Mouse (Mus musculus) frontal cortex, adult 2 months (tissue): ENCODE measurements at regions not wholly inside any gene's neighbourhood (a gene's known extent, or its start where the extent isn't known, plus 50 kb on each side); places are given as distances from the start of the nearest gene placed in this dataset.
"Not testable (repeated sequence)": the region's sequence is repeated elsewhere in the genome, so short reads cannot be mapped to it uniquely, and the experiment has no call there.

Experiments
- DNase-seq, 2 experiments: peaks; one replicate each; pipeline ENCODE4 v3.0.0; 2022; ENCODE audit warnings: low spot score in 1 of 2; ENCODE audit errors: extremely low spot score in 1 of 2

- DNase-seq = peak in 1 of 2 experiments; percentile 17
These were observed 450.9 kb downstream of the Tns1 start for GRCm38 (mm10) chr1:73673191-73673850.

DNA sequence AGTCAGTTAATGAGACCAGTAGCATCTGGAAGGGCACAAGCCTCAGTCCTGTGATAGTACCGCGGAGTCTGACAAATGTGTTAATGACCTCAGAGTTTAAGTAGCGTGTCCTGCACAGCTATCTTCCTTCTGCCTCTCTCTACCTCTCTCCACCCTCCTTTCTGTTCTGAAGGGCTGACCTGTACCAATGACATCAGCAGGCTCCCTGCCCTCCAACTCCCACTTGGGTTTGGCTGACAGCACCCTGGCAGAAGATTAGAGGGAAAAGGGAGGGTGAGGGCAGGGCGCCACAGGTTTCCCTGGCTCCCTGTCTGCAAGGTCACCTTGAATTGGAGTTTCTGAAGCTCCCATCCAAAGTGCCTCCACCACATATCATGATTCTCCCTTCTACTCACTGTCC lies 452.0 kb downstream of the Tns1 start:
- no peak for DNase-seq

DNA sequence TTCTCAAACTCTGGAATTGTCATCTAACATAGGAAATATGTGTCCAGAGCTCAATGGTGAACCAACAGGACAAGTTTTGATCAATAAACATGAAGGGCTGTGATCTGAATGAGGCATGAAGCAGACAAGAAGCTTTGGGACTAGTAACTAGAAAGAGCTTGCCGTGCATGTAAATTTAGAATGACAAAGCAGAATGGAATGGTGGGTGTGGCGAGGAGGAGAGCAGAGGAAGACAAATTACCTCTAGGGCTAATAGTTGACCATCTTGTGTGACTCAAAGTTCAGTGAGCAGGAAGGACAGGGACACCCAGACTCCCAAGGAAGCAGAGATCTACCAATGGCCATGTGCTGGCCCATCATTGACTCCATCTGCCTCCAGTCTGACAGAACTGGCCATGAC lies 455.6 kb downstream of the Tns1 start:
- DNase-seq = no peak

DNA sequence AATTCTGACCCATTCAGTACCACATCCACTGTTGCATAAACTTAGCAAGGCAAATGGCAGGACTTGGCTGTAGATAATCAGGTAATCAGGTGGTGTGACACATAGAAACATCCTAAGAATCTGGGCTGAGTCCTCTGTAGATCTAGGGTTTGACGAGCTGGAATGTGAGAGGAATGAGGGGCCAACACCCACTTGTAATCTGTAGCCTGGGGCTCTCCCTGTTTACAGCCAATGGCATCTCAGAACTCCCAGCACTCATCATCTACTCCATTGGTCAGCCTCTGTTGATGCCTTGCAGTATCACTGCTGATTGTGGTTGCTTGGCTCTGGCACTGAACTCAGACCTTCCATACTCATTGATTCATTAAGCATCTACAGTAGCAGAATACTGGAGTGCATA lies 460.7 kb downstream of the Tns1 start:
- no peak for DNase-seq

GRCm38 (mm10) chr1:73645011-73645410 lies 479.2 kb downstream of the Tns1 start:
- no peak for DNase-seq

DNA sequence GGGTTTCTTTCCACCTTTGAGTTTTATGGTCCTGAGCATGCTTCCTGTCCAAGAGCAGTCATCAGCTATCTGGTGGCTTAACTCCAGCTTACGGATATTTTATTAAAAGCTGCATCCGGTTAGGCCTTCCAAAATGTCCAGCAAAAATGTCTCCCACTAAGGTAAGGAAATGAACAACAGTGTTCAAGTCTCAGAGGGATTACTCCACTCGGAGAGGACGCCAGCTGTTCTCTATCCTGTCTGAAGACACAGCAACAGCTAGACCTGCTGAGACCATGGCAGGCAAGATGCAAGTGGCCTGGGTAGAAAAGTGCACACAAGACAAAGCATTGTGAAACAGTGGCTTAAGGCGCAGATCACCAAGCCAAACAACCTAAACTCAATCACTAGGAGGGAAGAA lies 479.9 kb downstream of the Tns1 start:
- no peak for DNase-seq

- DNase-seq = no peak
These were observed 480.8 kb downstream of the Tns1 start for GRCm38 (mm10) chr1:73643431-73643830.

GRCm38 (mm10) chr1:73642691-73643109 lies 481.5 kb downstream of the Tns1 start:
- no peak for DNase-seq

- no peak for DNase-seq
These were observed 482.8 kb downstream of the Tns1 start for GRCm38 (mm10) chr1:73641456-73641855.

DNA sequence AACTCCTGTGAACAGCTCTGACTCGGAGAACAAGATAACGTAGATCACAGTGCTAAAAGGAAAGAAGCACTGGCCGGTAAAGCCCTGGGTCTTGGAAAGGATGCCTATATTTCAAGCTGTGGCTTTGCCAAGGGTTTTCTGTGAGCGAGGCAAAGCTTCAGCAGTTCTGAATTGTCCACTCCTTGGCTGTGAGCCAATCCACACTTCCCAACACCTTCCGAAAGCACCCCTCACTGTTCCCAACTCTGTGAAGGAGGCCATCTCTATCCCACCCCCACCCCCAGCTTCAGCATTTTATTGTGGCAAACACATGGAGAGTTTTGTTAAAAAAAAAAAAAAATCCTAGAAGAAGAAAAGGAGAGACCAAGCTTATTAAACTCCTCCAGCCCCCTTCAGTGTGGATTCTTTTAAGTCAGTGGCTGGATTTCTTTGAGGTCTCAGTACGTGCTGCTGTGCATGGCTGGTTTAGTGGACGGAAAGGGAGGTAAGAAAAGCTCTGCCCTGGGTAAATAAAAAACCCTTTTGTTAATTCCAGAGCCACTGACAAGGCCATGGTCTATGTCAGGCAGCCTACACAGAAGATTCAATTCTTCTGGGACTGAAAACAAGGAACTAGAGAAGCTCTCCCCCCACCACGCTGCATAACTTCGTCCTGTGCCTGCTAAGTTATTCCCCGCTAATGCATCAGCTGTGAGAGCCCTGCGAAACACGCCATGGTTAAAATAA lies 483.4 kb downstream of the Tns1 start:
- DNase-seq = no peak

DNA sequence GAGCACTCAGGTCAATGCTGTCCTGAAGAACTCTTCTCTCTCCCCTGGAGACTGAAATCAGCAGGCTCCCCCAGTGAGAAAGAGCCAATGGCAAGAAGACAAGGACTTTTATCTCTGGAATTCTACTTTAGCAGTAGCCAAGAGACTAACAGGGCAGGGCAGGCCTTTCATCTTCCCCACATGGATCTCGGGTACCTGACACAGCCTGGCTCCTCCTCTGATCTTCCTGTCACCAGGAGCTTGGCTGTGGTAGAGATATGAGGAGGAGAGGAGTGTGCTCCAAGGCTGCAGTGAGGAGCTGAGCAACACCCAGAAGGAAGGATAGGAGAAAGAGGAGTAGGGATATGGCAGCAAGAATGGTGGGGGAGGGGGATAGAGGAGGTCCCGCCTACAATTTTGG lies 488.5 kb downstream of the Tns1 start:
- DNase-seq = no peak

GRCm38 (mm10) chr1:73634871-73635270 lies 489.4 kb downstream of the Tns1 start:
- DNase-seq = no peak

- no peak for DNase-seq
These were observed 491.2 kb downstream of the Tns1 start for GRCm38 (mm10) chr1:73633071-73633470.

- no peak for DNase-seq
These were observed 493.9 kb downstream of the Tns1 start for GRCm38 (mm10) chr1:73630363-73630762.

- no peak for DNase-seq
These were observed 498.9 kb downstream of the Tns1 start for GRCm38 (mm10) chr1:73625365-73625764.

GRCm38 (mm10) chr1:73621121-73621520 lies 503.1 kb downstream of the Tns1 start:
- DNase-seq = not testable (repeated sequence)

GRCm38 (mm10) chr1:73618551-73619170 lies 505.6 kb downstream of the Tns1 start:
- DNase-seq = peak in 1 of 2 experiments; percentile 75

GRCm38 (mm10) chr1:73593653-73594385 lies 530.4 kb downstream of the Tns1 start:
- DNase-seq = peak; percentile 28 to 50

- DNase-seq = no peak
These were observed 532.7 kb downstream of the Tns1 start for GRCm38 (mm10) chr1:73591342-73592099.

- DNase-seq = no peak
These were observed 544.6 kb downstream of the Tns1 start for GRCm38 (mm10) chr1:73579680-73580079.
